Mouse (Mus musculus) lung, postnatal 36 days (tissue): ENCODE measurements at regions not wholly inside any gene's neighbourhood (a gene's known extent, or its start where the extent isn't known, plus 50 kb on each side); places are given as distances from the start of the nearest gene placed in this dataset.

Source experiments
- DNase-seq: peaks from one replicate; pipeline ENCODE4 v3.0.0; 2022; ENCODE audit warnings: mixed read lengths

GRCm38 (mm10) chr12:25173064-25173463 is 76.1 kb upstream of the Id2 start:
- DNase-seq = no peak

- no peak for DNase-seq
Observed at GRCm38 (mm10) chr12:25172450-25172849, 75.5 kb upstream of the Id2 start.

DNA sequence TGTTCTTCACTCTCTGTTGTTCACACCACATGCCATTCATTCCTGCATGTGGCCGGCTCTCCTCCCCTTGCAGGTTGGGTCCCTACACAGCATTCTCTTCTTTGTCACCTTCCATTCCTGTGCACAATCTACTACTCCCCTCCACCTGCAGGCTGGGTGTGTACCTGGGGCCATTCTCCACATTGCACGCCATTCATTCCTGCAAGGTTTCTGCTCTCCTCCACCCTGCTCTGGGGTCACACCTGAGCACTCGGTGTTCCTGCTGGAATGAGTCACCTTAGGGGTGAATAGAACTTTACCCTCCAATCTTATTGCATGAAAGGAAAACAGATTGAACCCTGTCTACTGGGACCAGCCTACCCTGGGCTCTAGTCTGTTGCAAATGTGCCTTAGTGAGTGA is 72.7 kb upstream of the Id2 start:
- DNase-seq = no peak

- no peak for DNase-seq
Observed at GRCm38 (mm10) chr12:25168213-25168545, 71.2 kb upstream of the Id2 start.

DNA sequence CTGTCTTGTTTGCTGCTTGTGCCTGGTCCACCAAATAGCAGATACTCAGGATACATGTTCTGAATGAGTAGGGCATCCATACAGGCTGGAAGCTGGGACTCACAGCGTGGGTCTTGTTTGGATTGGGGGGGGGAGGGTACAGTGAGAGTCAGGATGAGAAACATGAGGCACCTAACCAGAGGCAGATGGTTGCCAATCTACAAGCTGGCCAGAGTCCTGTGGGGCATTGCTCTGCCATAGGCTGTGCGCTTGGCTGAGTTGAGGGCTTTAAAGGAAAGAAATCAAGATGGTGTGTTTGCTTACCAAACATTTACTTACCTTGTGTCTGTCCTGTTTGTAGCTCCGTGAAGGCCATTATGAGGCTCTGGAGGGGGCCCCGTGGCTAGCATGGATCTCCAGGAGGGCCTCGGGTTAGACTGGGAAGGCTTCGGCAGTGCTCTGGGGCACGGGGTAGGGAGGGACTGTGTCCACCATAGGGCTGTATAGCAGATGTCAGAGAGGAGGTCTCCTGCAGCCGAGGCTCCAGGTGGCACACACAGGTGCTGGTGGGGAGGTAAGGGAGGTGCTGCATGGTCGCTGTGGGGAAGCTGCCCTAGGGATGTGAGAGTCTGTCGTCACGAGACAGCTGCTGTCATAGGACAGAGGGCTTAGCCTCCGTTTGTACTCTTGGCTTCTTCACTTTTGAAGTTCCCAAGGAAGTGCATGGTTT is 70.7 kb upstream of the Id2 start:
- DNase-seq = no peak

DNA sequence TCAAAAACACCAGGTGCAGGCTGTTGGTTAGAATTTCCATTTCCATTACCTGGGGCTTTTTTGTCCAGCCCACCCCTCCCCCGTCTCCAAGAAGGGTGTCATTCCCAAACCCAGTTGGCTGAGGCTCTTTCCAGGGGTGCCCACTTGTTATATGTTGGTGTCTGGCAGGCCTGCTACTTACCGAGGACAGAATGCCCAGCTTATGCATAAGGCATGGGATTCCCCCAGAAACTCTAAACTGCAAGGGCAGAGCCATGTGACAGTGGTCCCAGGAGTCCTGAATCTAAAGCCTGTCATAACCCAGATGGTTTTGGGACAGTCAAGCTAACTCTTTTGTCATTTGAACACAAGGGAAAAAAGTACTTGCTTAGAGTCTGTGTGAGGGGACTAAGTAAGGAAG is 69.6 kb upstream of the Id2 start:
- DNase-seq = no peak

DNA sequence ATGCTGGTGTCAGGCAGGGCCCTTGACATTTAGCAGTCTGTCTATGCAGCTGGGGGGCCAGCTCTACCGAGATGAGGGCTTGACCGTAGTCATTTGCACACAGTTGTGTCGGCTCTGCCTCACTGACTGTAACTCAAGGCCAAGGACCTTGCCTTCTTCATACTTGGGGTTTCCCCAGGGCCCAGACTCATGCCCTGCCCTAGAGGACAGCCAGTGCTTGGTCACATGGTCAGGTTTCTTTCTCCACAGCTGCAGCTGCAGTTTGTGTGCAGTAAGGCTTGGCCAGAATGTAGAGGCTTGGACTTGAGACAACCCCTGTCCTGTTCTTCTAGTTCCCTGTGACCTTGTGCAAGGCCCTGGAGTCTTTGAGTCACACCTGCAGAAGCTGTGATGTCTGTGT is 68.7 kb upstream of the Id2 start:
- DNase-seq = no peak

- DNase-seq = peak; percentile 70
Observed at GRCm38 (mm10) chr12:25164724-25165123, 67.8 kb upstream of the Id2 start.

DNA sequence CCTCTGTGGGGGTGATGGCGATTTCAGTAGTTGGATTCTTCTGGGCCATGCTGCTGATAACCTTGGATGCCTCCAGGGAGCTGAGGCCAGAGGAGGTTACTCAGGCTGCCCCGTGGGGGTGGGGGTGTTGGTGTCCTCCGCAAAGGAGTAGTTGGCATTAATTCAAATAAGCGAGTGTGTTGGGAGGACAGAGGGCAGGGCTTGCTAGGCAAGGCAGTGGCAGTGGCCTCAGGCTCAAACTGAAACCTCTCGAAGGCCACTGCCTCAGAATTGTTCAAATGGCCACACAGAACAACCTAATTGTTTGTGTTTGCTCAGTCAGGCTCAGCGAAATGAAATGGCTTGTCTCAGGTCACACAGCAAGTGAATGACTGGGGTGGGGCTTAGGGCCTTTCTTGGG is 66.6 kb upstream of the Id2 start:
- DNase-seq = peak; percentile 33

- DNase-seq = no peak
Observed at GRCm38 (mm10) chr12:25162843-25163242, 65.9 kb upstream of the Id2 start.

DNA sequence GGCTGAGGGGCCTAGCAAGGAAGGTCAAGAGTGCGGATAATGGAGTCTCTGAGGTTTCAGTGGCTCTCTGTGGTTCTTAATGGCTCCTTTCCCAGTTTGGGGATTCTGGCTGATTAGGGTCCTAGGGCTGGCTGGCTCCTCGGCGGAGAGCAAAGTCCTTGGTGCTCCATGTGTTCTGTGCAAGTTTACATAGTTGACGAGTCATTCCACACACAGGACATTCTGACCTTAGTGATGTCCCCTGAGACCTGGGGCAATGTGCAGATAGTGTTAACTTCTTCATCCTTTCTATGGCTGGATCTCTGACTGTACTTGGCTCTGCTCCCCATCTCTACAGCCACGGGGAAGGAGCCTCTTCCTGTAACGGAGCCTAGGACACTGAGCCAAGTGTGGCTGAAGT is 65.0 kb upstream of the Id2 start:
- no peak for DNase-seq

DNA sequence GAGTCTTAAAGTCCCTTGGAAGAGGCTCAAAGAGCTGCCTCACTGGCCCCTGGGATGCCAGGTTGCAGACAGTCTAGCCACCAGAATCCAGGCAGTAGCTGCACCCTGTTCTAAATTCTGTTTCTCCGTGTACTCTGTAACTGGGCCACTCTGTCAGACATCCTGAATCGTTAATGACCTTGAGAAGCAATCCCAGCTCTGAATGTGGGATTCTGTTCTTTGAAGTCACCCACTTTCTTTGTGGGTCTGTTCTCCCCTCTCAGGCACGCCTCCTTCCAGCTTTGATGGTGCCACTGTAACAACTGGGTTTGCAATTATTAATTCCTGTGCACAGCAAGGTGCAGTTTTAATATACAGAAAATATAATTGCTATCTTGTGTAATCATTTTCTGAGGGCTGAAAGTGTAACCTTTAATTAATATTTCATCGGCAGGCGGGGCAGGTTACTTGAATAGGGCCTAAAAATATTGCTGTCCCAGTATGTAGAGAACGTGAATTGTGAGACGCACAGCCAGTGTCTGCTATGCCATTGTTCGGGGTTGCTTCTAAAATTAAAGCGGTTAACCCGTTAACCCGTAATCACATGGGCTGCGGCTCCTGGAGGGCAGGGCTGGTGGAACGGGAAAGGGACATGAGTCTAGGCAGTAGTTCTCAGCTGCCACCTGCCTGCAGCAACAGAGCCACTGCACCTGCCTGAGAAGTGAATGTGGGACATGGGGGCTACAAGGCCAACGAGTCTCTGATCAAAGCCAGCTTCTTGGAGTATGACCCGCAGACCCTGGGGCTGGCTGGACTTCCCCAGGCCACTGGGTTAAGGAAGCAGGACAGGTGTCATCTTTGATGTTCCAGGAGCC is 64.3 kb upstream of the Id2 start:
- no peak for DNase-seq

DNA sequence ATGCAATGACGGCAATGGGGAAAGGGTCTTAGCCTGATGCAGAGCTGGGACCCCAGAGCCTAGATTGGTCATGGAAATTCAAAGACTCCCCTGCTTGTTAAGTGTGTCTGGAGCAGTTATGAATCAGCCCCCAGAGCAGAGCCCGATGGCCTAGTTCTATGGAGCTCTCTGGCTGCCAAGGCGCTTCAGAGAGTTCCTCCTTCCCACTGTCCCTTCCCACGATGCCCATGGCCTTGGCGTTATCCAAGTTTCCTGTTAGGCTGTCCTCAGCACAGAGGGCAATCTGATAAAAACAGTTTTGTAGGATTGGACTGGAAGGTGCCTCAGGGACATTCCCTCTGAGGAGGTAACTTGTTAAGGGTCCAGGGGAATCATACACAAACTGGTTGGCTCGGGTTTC is 62.2 kb upstream of the Id2 start:
- no peak for DNase-seq

DNA sequence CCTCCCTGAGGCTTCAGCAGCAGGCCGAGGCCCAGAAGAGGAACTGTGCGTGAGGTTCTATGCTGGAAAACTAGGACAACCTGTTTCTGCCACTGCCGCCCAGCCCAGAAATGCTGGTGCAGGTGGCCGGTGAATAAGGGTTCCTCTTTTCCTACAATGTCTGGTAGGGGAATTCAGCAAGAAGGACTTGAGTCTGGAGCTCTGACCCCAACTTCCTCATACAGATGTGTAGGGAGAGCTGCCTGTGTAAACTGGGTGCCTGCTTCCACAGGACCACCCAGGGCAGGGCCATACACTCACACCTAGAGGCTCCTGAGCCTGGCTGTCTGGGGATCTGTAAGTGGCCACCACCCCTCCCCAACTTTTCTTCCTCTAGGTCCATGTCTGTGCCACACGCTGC is 60.3 kb upstream of the Id2 start:
- DNase-seq = no peak

GRCm38 (mm10) chr12:25155396-25155795 is 58.5 kb upstream of the Id2 start:
- no peak for DNase-seq

DNA sequence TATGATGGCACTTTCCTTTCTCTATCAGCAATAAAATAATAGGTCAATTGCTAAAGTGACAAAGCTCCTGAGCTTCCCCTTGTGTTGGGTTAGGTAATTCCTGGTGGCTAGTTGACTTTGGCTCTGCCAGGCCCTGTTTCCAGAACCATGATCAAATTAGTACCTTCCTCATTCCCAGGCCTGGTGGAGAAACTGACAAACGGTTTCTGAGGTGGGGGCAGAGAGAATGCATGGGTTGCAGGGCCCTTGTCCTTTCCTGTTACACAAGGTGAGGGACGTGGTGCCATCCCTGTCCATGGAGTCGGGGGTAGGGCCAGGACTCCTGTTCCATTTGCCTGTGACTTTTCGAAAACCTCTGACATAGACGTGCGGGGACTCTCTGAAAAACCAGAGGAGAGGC is 51.2 kb upstream of the Id2 start:
- no peak for DNase-seq
